Comparison of ENCODE assay signal across 8 mouse cellular contexts in genomic region chr1:184035346-184035903, GRCm38 (mm10). TPM values are rescaled to one million over a fixed set of nuclear protein-coding genes. Genes with fewer than 3 reads are reported as not detected.
A peak's percentile ranks its signal among the peaks of the same experiment; 100 is the strongest.
DNase-seq lines count a peak whose midpoint lies in the region; ATAC-seq lines count a peak whose summit lies in the region.

No protein-coding gene starts in this region.

- peak overlapping the region; percentile 93 for H3K4me2 ChIP-seq in kidney, embryonic 15.5 days
- H3K4me2 ChIP-seq in midbrain, embryonic 13.5 days (replicated peaks) = peak overlapping the region; percentile 77

- WGBS in kidney, embryonic 15.5 days = 6% methylated on average over 12 of the region's 12 CpGs
- 4% methylated on average over 12 of the region's 12 CpGs for WGBS in hindbrain, embryonic 10.5 days
- WGBS in midbrain, embryonic 13.5 days = 5% methylated on average over 12 of the region's 12 CpGs

- H3K9ac ChIP-seq in kidney, embryonic 15.5 days = 0 out of 2 replicates have a peak overlapping the region, but pooled peaks have one; percentile 23
- H3K9ac ChIP-seq in midbrain, embryonic 13.5 days (replicated peaks) = peak overlapping the region; percentile 67

- ATAC-seq in kidney, embryonic 15.5 days (replicated peaks; ENCODE audit: low FRiP score) = no peak
- ATAC-seq in midbrain, embryonic 13.5 days = no peak
- no peak for ATAC-seq in granulocyte monocyte progenitor cell, adult 5-6 weeks (replicated peaks; ENCODE audit: poor library complexity, severe bottlenecking)

- H3K36me3 ChIP-seq in kidney, embryonic 15.5 days = no peaks in the 10 kb centered on the region
- H3K36me3 ChIP-seq in hindbrain, embryonic 10.5 days = peaks cover 23% of the 10 kb centered on the region
- H3K36me3 ChIP-seq in midbrain, embryonic 13.5 days = no peaks in the 10 kb centered on the region; the same call in 1 of the 2 replicates

- DNase-seq in kidney, adult 9 months = no peak
- DNase-seq in cerebellum, adult 9-11 months = peak; percentile 55
- DNase-seq in hindbrain, embryonic 10.5 days (ENCODE audit: low spot score) = no peak
- no peak for DNase-seq in T-cell, adult 2 months (ENCODE audit: low spot score)
- no peak for DNase-seq in spleen, postnatal 14 days (ENCODE audit: low spot score in 2 of 2)

- H3K4me1 ChIP-seq in kidney, embryonic 15.5 days = peaks cover 20% of the 10 kb centered on the region
- peaks cover 38% of the 10 kb centered on the region for H3K4me1 ChIP-seq in hindbrain, embryonic 10.5 days (replicated peaks)
- peaks cover 40% of the 10 kb centered on the region for H3K4me1 ChIP-seq in midbrain, embryonic 13.5 days (replicated peaks)

- no peak overlapping the region for H3K27ac ChIP-seq in kidney, embryonic 15.5 days
- H3K27ac ChIP-seq in hindbrain, embryonic 10.5 days = peak overlapping the region; percentile 99
- no peak overlapping the region for H3K27ac ChIP-seq in midbrain, embryonic 13.5 days

- no peaks in the 10 kb centered on the region for H3K9me3 ChIP-seq in kidney, embryonic 15.5 days (replicated peaks)
- H3K9me3 ChIP-seq in hindbrain, embryonic 10.5 days = no peaks in the 10 kb centered on the region
- H3K9me3 ChIP-seq in midbrain, embryonic 13.5 days = no peaks in the 10 kb centered on the region

- H3K27me3 ChIP-seq in kidney, embryonic 15.5 days = peaks cover 12% of the 10 kb centered on the region; the same call in 1 of the 2 replicates
- H3K27me3 ChIP-seq in hindbrain, embryonic 10.5 days (ENCODE audit: insufficient read depth, poor library complexity, severe bottlenecking) = 0 out of 2 replicates have a peak, but pooled peaks cover 3% of the 10 kb centered on the region
- H3K27me3 ChIP-seq in midbrain, embryonic 13.5 days = no peaks in the 10 kb centered on the region

- H3K4me3 ChIP-seq in kidney, embryonic 15.5 days (replicated peaks) = peak overlapping the region; percentile 74
- H3K4me3 ChIP-seq in hindbrain, embryonic 10.5 days = peak overlapping the region; percentile 85
- H3K4me3 ChIP-seq in midbrain, embryonic 13.5 days (replicated peaks) = peak overlapping the region; percentile 62

RNA-seq across cellular contexts. Expression of gene 1700056E22Rik, which starts 1.3 kb away (rescaled TPM):
- 1.3 and 2.4 TPM in 2 replicates for polyA plus RNA-seq in kidney, embryonic 15.5 days (2015; fragmentation: Nextera tagmentation; extraction: Ambion mirVana)
- 1.6 TPM in 2 replicates for polyA plus RNA-seq in hindbrain, embryonic 10.5 days (2016; fragmentation: Nextera tagmentation; extraction: Ambion mirVana)
- 0.94 and 1.6 TPM in 2 replicates for polyA plus RNA-seq in midbrain, embryonic 13.5 days (2015; fragmentation: Nextera tagmentation; extraction: Ambion mirVana)
- not detected in 2 replicates for total RNA-seq in granulocyte monocyte progenitor cell, adult 5-6 weeks (2014; fragmentation: Nextera tagmentation)
- total RNA-seq in granulocyte monocyte progenitor cell, adult 5-6 weeks (2017) = 0.95 TPM in 1 of 2 replicates, not detected in the other

RNA-seq across cellular contexts. Expression of gene Dusp10, which starts 22.3 kb away (rescaled TPM):
- 5.8 and 6.3 TPM in 2 replicates for polyA plus RNA-seq in kidney, embryonic 15.5 days (2015; fragmentation: Nextera tagmentation; extraction: Ambion mirVana)
- 6.7 and 6.8 TPM in 2 replicates for polyA plus RNA-seq in hindbrain, embryonic 10.5 days (2016; fragmentation: Nextera tagmentation; extraction: Ambion mirVana)
- 5.7 and 6.1 TPM in 2 replicates for polyA plus RNA-seq in midbrain, embryonic 13.5 days (2015; fragmentation: Nextera tagmentation; extraction: Ambion mirVana)
- 0.96 and 1.4 TPM in 2 replicates for total RNA-seq in granulocyte monocyte progenitor cell, adult 5-6 weeks (2014; fragmentation: Nextera tagmentation)
- total RNA-seq in granulocyte monocyte progenitor cell, adult 5-6 weeks (2017) = 2.8 and 5.8 TPM in 2 replicates
